ENCODE assay signal across 8 mouse cellular contexts in the genomic region with DNA sequence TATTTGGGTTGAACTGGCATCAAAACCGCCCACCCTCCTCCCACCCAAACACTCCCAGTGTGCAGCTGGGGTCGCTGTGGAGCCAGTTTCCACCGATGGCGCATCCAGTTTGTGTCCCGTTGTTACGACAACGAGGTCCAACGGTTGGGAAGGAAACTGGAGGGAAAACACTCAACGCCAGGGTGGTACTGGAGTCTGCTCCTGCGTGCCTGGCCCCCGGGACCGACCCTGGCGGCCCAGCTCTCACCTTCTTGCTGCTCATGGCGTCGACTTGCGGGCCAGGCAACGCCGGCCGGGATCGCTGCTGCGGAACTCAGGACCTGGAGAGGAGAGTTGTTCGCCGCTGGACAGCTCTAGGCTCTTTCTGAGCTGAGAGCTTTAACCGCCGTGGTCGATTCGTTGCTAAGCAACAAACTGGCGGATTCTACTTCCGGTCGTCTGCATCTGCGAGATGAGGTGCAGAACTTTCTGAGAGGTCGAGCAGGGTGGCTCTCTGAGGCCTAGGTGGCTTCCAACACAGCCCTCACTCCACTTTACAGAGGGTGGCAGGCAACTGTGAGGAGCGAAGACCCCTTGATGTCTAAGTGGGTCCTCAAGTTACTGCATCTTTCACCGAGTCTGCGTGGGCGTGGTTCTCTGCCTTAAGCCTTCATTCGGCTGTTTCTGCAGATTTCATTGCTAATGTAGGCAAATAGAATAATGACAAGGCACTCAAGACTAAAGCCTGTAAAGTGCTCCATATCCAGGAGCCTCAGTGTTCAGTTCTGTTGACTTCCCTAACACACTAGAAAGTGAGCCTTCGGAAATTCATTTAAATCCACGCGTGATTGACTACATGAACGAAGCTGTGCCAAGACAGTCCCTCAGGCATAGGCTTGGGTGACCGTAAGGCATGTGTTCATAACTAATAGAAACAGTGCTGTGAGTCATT. TPM values are rescaled to one million over a fixed set of nuclear protein-coding genes. Genes with fewer than 3 reads are reported as not detected.
DNase-seq lines count a peak whose midpoint lies in the region; ATAC-seq and TF ChIP-seq lines count a peak whose summit lies in the region.

A gene (minus strand): TSS at position 354 of the 931 bp plus-strand sequence.

- H3K27me3 ChIP-seq in embryonic facial prominence, embryonic 12.5 days, result no peaks in the 10 kb centered on the region
- no peaks in the 10 kb centered on the region for H3K27me3 ChIP-seq in heart, embryonic 16.5 days (ENCODE audit: control insufficient read depth, insufficient read depth, low read length)
- H3K27me3 ChIP-seq in liver, postnatal 0 days (ENCODE audit: insufficient read depth, low read length), result no peaks in the 10 kb centered on the region
- H3K27me3 ChIP-seq in neural tube, embryonic 15.5 days (replicated peaks), result no peaks in the 10 kb centered on the region

- peak within 1 kb of the TSS; percentile 63 for H3K27ac ChIP-seq in embryonic facial prominence, embryonic 12.5 days
- H3K27ac ChIP-seq in heart, embryonic 16.5 days (ENCODE audit: low read length), result no peak within 1 kb of the TSS
- H3K27ac ChIP-seq in liver, postnatal 0 days (ENCODE audit: low read depth), result no peak within 1 kb of the TSS
- peak within 1 kb of the TSS; percentile 87 for H3K27ac ChIP-seq in neural tube, embryonic 15.5 days (replicated peaks)

- peak; percentile 70 for DNase-seq in CD4-positive helper T cell, adult 2 months (ENCODE audit: low read depth, low spot score)
- peak; percentile 37 for DNase-seq in adrenal gland, postnatal 10 days
- peak; percentile 33 to 62 for DNase-seq in layer of hippocampus, adult 18-20 months (ENCODE audit: low spot score in 2 of 2)
- DNase-seq in liver, postnatal 0 days, result peak; percentile 16
- DNase-seq in thymus, postnatal 14 days, result peak; percentile 63

- no peak for TF ChIP-seq EP300 in liver, postnatal 0 days (IDR thresholded peaks at IDR 0.05; ENCODE audit: low read depth)

- H3K36me3 ChIP-seq in embryonic facial prominence, embryonic 12.5 days, result no peaks in the 10 kb centered on the region
- no peaks in the 10 kb centered on the region for H3K36me3 ChIP-seq in heart, embryonic 16.5 days (ENCODE audit: control insufficient read depth, insufficient read depth)
- H3K36me3 ChIP-seq in liver, postnatal 0 days (replicated peaks; ENCODE audit: insufficient read depth, low read length), result no peaks in the 10 kb centered on the region
- no peaks in the 10 kb centered on the region for H3K36me3 ChIP-seq in neural tube, embryonic 15.5 days

- H3K4me2 ChIP-seq in embryonic facial prominence, embryonic 12.5 days (replicated peaks), result peak within 1 kb of the TSS; percentile 79
- peak within 1 kb of the TSS; percentile 96 for H3K4me2 ChIP-seq in heart, embryonic 16.5 days (ENCODE audit: low read depth, low read length)
- peak within 1 kb of the TSS; percentile 72 for H3K4me2 ChIP-seq in liver, postnatal 0 days (ENCODE audit: low read depth, low read length)
- peak within 1 kb of the TSS; percentile 78 for H3K4me2 ChIP-seq in neural tube, embryonic 15.5 days

- peak within 1 kb of the TSS; percentile 57 for H3K4me3 ChIP-seq in embryonic facial prominence, embryonic 12.5 days
- peak within 1 kb of the TSS; percentile 61 for H3K4me3 ChIP-seq in heart, embryonic 16.5 days (ENCODE audit: low read length)
- H3K4me3 ChIP-seq in liver, postnatal 0 days (ENCODE audit: low read depth, low read length), result peak within 1 kb of the TSS; percentile 35
- H3K4me3 ChIP-seq in neural tube, embryonic 15.5 days (replicated peaks), result peak within 1 kb of the TSS; percentile 56

- peak within 1 kb of the TSS; percentile 44 for H3K9ac ChIP-seq in embryonic facial prominence, embryonic 12.5 days
- H3K9ac ChIP-seq in heart, embryonic 16.5 days (ENCODE audit: low read length), result peak within 1 kb of the TSS; percentile 54; the same call in 1 of the 2 replicates
- H3K9ac ChIP-seq in liver, postnatal 0 days (replicated peaks), result 0 out of 2 replicates have a peak within 1 kb of the TSS, but pooled peaks have one; percentile 38
- H3K9ac ChIP-seq in neural tube, embryonic 15.5 days (replicated peaks), result peak within 1 kb of the TSS; percentile 61

- H3K9me3 ChIP-seq in embryonic facial prominence, embryonic 12.5 days, result no peaks in the 10 kb centered on the region
- H3K9me3 ChIP-seq in heart, embryonic 16.5 days (replicated peaks; ENCODE audit: control insufficient read depth, low read length), result no peaks in the 10 kb centered on the region
- no peaks in the 10 kb centered on the region for H3K9me3 ChIP-seq in liver, postnatal 0 days (ENCODE audit: low read length)
- no peaks in the 10 kb centered on the region for H3K9me3 ChIP-seq in neural tube, embryonic 15.5 days (replicated peaks)

- 11% methylated on average over 42 of the region's 42 CpGs for WGBS in embryonic facial prominence, embryonic 12.5 days
- WGBS in heart, embryonic 16.5 days, result 14% methylated on average over 42 of the region's 42 CpGs
- WGBS in liver, postnatal 0 days (ENCODE audit: insufficient replicate concordance), result 16% methylated on average over 42 of the region's 42 CpGs
- WGBS in neural tube, embryonic 15.5 days, result 14% methylated on average over 42 of the region's 42 CpGs

- TF ChIP-seq CTCF in liver, postnatal 0 days (IDR thresholded peaks at IDR 0.05; ENCODE audit: low read depth), result peak; percentile 28; the same call in 1 of the 2 replicates

- peak; percentile 72 for ATAC-seq in embryonic facial prominence, embryonic 12.5 days (ENCODE audit: insufficient number of reproducible peaks, insufficient read depth, low FRiP score, low TSS enrichment)
- ATAC-seq in heart, embryonic 16.5 days (replicated peaks; ENCODE audit: extremely low read depth, insufficient read depth, low FRiP score), result peak; percentile 32; the same call in 1 of the 2 replicates
- ATAC-seq in liver, postnatal 0 days, result no peak
- peak; percentile 90 for ATAC-seq in neural tube, embryonic 15.5 days (ENCODE audit: low FRiP score)

- 0 out of 2 replicates have a peak, but pooled peaks cover 5% of the 10 kb centered on the region for H3K4me1 ChIP-seq in embryonic facial prominence, embryonic 12.5 days
- H3K4me1 ChIP-seq in heart, embryonic 16.5 days (ENCODE audit: control insufficient read depth, insufficient read depth, low read length), result peaks cover 6% of the 10 kb centered on the region
- peaks cover 3% of the 10 kb centered on the region for H3K4me1 ChIP-seq in liver, postnatal 0 days (ENCODE audit: insufficient read depth)
- H3K4me1 ChIP-seq in neural tube, embryonic 15.5 days, result peaks cover 11% of the 10 kb centered on the region

RNA-seq across cellular contexts. Expression of the gene that starts here (rescaled TPM):
- under 1 TPM; 0.15 to 0.51 TPM for total RNA-seq in adrenal gland, postnatal 10 days (2021)
- polyA plus RNA-seq in embryonic facial prominence, embryonic 12.5 days (2016; fragmentation: Nextera tagmentation; extraction: Ambion mirVana), result 3.6 and 4.4 TPM in 2 replicates
- polyA plus RNA-seq in heart, embryonic 16.5 days (2015; fragmentation: Nextera tagmentation; extraction: Ambion mirVana), result 0.25 and 0.26 TPM in 2 replicates
- total RNA-seq in layer of hippocampus, adult 18-20 months (2021), result 1 to 10 TPM; 2.9 to 5.9 TPM
- not detected in 2 replicates for polyA plus RNA-seq in liver, postnatal 0 days (2015; fragmentation: Nextera tagmentation; extraction: Ambion mirVana)
- polyA plus RNA-seq in neural tube, embryonic 15.5 days (2015; fragmentation: Nextera tagmentation; extraction: Ambion mirVana), result 11.9 and 14.4 TPM in 2 replicates

Comparison
In these comparisons a context has a peak if more than half of its experiments do, and no peak if none do; other contexts are left out.
1. Peak in DNase-seq in adrenal gland, postnatal 10 days; RNA of the gene not detected or under 1 TPM.
2. Peak in ATAC-seq, H3K4me3 ChIP-seq, H3K9ac ChIP-seq and H3K4me2 ChIP-seq in heart, embryonic 16.5 days; RNA of the gene not detected or under 1 TPM.
3. Peak in DNase-seq, H3K4me3 ChIP-seq, H3K9ac ChIP-seq and H3K4me2 ChIP-seq in liver, postnatal 0 days; RNA of the gene not detected or under 1 TPM.
4. DNase-seq: peak in every context shown above with its lines; median percentile 70 in CD4-positive helper T cell, adult 2 months; 63 in thymus, postnatal 14 days; 48 in layer of hippocampus, adult 18-20 months; 37 in adrenal gland, postnatal 10 days; 16 in liver, postnatal 0 days.
5. H3K27ac ChIP-seq: peak in embryonic facial prominence, embryonic 12.5 days (single experiment) and neural tube, embryonic 15.5 days (single experiment); none in heart, embryonic 16.5 days (single experiment) and liver, postnatal 0 days (single experiment).
6. Peak in every context shown above with its lines, with median percentiles within 50 percentile points of each other: H3K4me2 ChIP-seq, H3K4me3 ChIP-seq and H3K9ac ChIP-seq.